Comparison of ENCODE assay signal across 25 mouse cellular contexts in genomic region chr8:117054146-117054545, GRCm38 (mm10). TPM values are rescaled to one million over a fixed set of nuclear protein-coding genes. Genes with fewer than 3 reads are reported as not detected.
"Had no signal": no experiment of that assay in that cellular context is flagged by ENCODE, and none has a peak within 500 bp of the region (broad histone marks: within the 10 kb centered on the region; RNA-seq: fewer than 3 reads in every experiment).

No protein-coding gene starts in this region.

- H3K9me3 ChIP-seq: liver, embryonic 13.5 days; liver, embryonic 15.5 days; lung, embryonic 15.5 days; midbrain, embryonic 10.5 days; midbrain, embryonic 13.5 days; midbrain, embryonic 15.5 days; neural tube, embryonic 13.5 days had no signal

- H3K4me2 ChIP-seq: liver, embryonic 13.5 days; liver, embryonic 15.5 days; lung, embryonic 15.5 days; midbrain, embryonic 13.5 days; midbrain, embryonic 15.5 days; neural tube, embryonic 13.5 days had no signal

- H3K36me3 ChIP-seq: liver, embryonic 13.5 days; liver, embryonic 15.5 days; lung, embryonic 15.5 days; midbrain, embryonic 10.5 days; midbrain, embryonic 13.5 days; midbrain, embryonic 15.5 days; neural tube, embryonic 13.5 days had no signal

- H3K9ac ChIP-seq: liver, embryonic 13.5 days; liver, embryonic 15.5 days; liver, postnatal 0 days; lung, embryonic 15.5 days; midbrain, embryonic 13.5 days; midbrain, embryonic 15.5 days; neural tube, embryonic 13.5 days had no signal

- H3K4me1 ChIP-seq: lung, embryonic 15.5 days; midbrain, embryonic 13.5 days; midbrain, embryonic 15.5 days; neural tube, embryonic 13.5 days had no signal

- H3K27ac ChIP-seq: liver, embryonic 13.5 days; liver, embryonic 15.5 days; lung, embryonic 15.5 days; midbrain, embryonic 10.5 days; midbrain, embryonic 13.5 days; midbrain, embryonic 15.5 days; neural tube, embryonic 13.5 days had no signal

- ATAC-seq: liver, postnatal 0 days; lung, postnatal 0 days; midbrain, embryonic 13.5 days; midbrain, embryonic 15.5 days had no signal

- H3K4me3 ChIP-seq: liver, embryonic 13.5 days; liver, embryonic 15.5 days; lung, embryonic 15.5 days; midbrain, embryonic 10.5 days; midbrain, embryonic 13.5 days; midbrain, embryonic 15.5 days; myocyte; neural tube, embryonic 13.5 days had no signal

- H3K27me3 ChIP-seq: liver, embryonic 13.5 days; liver, embryonic 15.5 days; lung, embryonic 15.5 days; midbrain, embryonic 13.5 days; midbrain, embryonic 15.5 days; neural tube, embryonic 13.5 days had no signal

- DNase-seq: liver, embryonic 13.5 days; liver, postnatal 0 days; lung, adult 2 months; lung, postnatal 14 days; lung, postnatal 36 days; right cerebral cortex, adult 18-20 months; right cerebral cortex, postnatal 25 days; right cerebral cortex, postnatal 4 days; spleen, adult 18-20 months; thymus, adult 18-20 months; thymus, postnatal 14 days; thymus, postnatal 36 days had no signal

RNA-seq across cellular contexts. Expression of gene Pkd1l2, which starts 28.1 kb away (rescaled TPM):
- total RNA-seq: megakaryocyte-erythroid progenitor cell, adult 5-6 weeks had no signal
- polyA plus RNA-seq: liver, embryonic 15.5 days; lung, embryonic 15.5 days; lung, postnatal 0 days; midbrain, embryonic 13.5 days; midbrain, embryonic 15.5 days; neural tube, embryonic 11.5 days; neural tube, embryonic 13.5 days; stomach, embryonic 14.5 days had no signal

RNA-seq across cellular contexts. Expression of gene Bco1, which starts 41.5 kb away (rescaled TPM):
- total RNA-seq: megakaryocyte, adult 5-6 weeks; neutrophil, adult 5-6 weeks had no signal
- polyA plus RNA-seq: lung, postnatal 0 days had no signal
